Mouse (Mus musculus) naive thymus-derived CD4-positive, alpha-beta T cell, adult 2 months (primary cell): ENCODE measurements around the gene Serpina10.
"Not testable (repeated sequence)": the region's sequence is repeated elsewhere in the genome, so short reads cannot be mapped to it uniquely, and the experiment has no call there.

Experiments
- DNase-seq: peaks from one replicate; pipeline ENCODE4 v3.0.0-alpha.2; 2011; ENCODE audit warnings: low read depth

Serpina10 gene

GRCm38 (mm10) chr12:103631203-103631612 lies at the start of gene Serpina10:
Serpina10 (minus strand) TSS chr12:103631444.
- DNase-seq = no peak

- DNase-seq = not testable (repeated sequence)
These were observed 48.6 kb upstream of the Serpina10 start for GRCm38 (mm10) chr12:103679853-103680252.

GRCm38 (mm10) chr12:103676039-103676438 lies 44.8 kb upstream of the Serpina10 start, which contains the start of gene Serpina16:
Serpina16 (minus strand) TSS chr12:103676139.
- no peak for DNase-seq

GRCm38 (mm10) chr12:103673179-103673578 lies 41.9 kb upstream of the Serpina10 start:
- DNase-seq = no peak

DNA sequence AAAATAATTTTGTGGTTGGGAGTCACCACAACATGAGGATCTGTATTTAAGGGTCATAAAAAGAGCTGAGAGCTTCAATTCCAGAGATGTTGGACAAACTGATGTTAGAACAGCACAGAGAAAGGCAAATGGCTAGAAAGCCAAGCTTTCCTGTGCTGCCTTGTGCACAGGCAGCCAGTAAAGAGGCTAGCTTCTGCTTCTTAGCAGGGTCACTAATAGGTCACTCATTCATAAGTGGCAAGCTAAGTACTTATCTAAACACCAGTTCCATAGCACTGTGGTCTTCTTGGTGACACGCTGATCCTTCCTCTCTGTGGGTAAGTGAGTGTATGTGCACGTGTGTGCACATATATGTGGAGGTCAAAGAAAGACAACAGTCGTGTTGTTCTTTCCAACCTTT lies 40.2 kb upstream of the Serpina10 start:
- DNase-seq = no peak

- no peak for DNase-seq
These were observed 39.7 kb upstream of the Serpina10 start for GRCm38 (mm10) chr12:103670964-103671363.

DNA sequence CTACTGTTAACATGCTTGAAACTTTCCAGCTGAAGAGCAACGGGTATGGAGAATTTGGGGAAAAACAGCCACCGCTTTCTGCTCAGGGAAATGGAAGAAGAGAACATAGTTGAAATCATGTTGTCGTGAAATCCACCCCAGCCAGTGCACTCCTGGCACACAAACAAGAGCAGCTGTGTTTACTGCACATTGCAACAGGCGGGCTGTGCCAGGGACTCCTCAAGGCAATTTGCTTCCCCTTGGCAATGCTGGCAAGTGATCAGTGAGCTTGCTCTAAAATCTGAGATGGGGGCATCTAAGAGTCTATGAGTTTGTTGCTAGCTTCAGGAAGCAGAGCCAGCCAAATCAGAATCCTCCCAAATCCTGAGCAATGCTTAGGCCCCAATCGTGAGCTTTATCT lies 39.1 kb upstream of the Serpina10 start:
- no peak for DNase-seq

DNA sequence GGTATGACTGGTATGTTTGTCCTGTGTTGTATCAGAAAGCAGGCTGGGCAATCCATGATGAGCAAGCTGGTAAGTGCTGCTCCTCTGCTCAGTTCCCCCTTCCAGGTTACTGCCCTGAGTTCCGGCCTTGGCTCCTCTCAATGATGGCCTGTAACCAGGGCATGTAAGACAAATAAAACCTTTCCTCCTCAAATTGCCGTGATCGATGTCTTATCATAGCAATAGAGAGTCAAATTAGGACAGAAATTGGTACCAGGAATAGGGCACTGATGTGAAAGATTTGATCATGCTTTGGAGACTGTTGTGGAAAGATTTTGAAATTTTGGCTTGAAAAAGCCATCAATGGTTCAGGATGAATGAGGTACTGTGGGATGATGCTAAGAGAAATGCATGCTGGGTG lies 34.0 kb upstream of the Serpina10 start:
- no peak for DNase-seq

- DNase-seq = not testable (repeated sequence)
These were observed 30.8 kb upstream of the Serpina10 start for GRCm38 (mm10) chr12:103662053-103662452.

GRCm38 (mm10) chr12:103660076-103660475 lies 28.8 kb upstream of the Serpina10 start:
- DNase-seq = no peak

DNA sequence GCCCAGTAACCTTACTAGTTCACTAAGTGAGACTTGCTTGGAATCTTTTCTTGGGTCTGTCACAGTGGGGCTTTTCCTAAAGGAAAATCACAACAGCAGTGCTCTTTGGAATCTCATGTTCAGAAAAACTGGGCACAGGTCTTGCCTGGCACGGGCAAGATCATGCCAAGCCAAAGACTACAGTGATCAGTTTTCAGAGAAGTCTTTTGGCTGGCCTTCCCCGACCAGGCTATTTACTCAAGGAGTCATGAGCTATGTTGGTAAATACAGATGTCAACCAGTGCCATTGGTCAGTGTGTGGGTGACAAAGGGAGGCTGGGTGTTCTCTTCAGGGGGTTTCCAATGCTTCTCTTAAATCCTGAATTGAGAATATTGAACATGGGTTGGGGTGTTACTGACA lies 27.9 kb upstream of the Serpina10 start:
- DNase-seq = no peak

DNA sequence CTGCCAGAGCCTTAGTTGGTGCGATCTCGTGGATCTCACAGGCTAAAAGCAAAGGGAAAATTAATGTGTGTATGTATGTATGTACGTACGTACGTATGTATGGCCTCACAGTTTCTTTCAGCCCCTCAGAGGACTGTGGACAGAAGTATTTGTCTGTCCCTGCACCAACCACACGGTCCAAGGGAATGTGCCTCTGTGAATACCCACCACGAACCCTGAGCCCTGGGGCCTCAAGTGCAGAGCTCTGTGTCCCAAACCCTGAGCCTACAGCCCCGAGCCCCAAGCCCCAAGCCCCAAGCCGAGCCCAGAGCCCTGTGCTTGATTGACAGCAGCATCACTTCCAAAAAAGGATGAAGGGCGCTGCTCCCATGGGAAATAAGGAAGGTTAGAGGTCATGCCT lies 26.7 kb upstream of the Serpina10 start:
- DNase-seq = no peak

DNA sequence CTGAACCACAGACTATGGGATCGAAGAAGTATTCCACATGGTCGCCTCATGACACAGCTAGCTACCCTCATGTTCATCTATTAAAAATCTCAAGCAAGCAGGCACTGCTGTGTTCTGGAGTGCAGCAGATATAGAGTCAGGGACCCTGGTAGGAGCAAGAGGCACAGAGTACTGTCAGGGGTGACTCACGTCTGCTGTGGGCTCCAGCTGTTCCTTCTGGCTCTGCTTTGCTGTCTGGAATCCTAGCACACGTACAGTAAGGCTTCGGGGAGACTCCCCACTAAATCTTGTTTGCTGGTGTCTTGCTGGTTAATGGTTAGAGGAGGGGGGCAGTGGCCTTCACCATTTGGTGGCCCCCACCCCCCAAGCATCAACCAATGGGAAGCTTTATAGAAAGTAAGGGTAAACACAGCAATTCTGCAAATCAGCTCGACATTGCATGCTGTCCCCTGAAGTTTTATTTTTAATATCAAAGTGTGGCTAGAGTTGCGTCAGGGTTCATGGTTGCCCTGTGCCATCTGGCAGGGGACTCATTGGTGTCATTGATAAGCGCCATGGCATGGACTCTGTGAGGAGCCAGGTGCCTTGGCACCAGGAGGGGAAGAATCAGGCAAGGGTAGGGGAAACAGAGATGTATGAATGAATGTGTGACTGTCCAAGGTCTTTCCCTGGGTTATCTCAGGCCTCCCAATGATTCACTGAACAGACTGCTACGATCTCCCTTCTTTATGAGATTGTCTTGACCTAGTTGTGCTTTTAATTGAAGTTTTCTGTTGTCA lies 25.8 kb upstream of the Serpina10 start, which contains the start of gene Serpina6:
Gene Serpina6 (minus strand): TSS at position 365 of the 779 bp plus-strand sequence.
- no peak for DNase-seq

- no peak for DNase-seq
These were observed 24.1 kb upstream of the Serpina10 start for GRCm38 (mm10) chr12:103655123-103656044.

- DNase-seq = no peak
These were observed 22.6 kb upstream of the Serpina10 start for GRCm38 (mm10) chr12:103653836-103654235.

DNA sequence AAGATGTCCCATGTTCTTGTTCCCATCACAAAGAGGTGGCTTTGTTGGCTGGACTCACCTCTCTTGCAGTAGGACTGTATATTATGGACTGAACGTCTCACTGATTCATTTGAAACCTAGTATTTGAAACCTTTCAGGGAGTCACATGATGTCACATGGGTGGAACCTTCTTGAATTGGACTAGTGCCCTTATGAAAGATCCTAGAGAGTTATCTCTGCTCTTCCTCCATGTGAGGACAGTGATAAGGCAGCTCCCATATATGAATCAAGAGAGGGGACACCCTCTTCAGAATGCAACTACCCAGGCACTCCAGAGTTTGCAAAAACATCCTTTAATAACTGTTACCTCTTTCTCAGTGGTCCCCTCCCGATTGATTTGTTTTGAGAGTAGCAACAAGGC lies 15.1 kb upstream of the Serpina10 start:
- DNase-seq = no peak

DNA sequence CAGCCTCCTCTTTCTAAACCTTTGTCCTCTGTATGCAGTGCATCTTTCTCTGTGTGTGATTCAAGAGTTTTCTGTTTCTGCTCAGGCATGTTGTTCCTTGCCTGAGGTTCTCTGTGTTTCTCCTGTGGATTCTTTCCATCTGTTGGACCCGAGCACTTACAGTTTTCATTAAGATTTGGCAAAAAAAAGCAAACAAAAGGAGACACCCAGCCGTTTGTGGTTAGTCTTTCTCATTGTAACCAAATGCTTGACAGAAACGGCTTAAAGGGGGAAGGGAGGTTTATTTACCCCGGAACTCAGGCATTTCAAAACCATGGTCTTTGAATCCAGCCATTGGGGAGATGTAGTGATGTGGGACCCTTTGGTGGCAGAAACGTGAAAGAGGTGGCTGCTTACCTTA lies 13.4 kb upstream of the Serpina10 start:
- no peak for DNase-seq

- DNase-seq = no peak
These were observed 12.6 kb upstream of the Serpina10 start for GRCm38 (mm10) chr12:103643818-103644217.

DNA sequence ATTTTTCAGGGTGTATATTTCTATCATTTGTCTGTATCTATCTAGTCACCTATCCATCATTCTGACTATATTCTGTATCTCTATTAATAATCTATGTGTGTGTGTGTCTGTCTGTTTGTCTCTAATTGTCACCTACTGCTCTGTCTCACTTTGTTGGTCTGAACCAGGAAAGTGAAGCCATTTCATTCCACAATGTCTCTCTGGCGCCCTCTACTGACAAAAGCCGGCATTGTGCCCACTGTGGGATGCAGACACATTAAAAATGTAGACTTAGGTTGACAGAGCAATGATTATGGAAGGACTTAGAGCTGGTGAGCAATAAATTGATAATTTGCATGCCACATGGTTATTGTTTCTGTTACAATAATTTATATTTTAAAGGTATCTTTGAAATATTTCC lies 12.1 kb upstream of the Serpina10 start:
- peak; percentile 33 for DNase-seq

- DNase-seq = no peak
These were observed 4.6 kb upstream of the Serpina10 start for GRCm38 (mm10) chr12:103635846-103636245.

- no peak for DNase-seq
These were observed 3.2 kb upstream of the Serpina10 start for GRCm38 (mm10) chr12:103634430-103634829.

DNA sequence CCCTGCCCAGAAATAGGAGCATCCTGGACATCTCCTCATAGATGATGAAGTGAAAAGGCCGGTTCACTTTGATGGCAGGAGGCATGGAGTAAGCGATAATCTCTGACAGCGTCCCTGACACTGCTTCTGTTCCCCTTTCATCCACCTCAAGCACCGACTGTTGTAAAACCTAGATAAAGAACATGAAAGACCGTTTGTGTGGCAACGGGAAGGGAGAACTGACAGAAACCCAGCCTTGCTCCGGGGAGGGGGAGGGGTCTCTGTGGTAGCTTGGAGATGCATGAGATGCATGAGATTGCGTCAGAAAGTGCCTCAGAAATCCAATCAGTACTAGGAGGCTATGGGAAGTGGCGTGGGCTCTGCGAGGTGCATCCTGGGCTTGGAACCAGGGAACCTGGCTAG lies 14.4 kb downstream of the Serpina10 start:
- no peak for DNase-seq

DNA sequence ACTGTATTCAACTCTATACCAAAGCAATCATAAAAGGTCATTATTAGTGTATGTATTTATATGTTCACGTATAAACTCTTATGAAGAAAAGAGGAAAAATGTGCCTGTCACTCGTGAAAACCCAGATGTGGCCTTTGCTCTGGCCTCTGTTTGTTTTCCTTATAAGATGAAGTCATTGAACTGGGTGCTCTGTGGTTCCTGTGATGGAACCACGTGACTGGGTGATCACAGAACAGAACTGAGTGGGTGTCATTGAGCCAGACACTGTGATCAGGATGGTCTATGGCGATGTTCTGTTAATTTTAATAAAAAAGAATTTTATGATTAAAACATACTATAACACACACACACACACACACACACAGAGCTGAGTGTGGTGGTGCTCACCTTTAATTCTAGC lies 15.5 kb downstream of the Serpina10 start:
- no peak for DNase-seq
